In genomic region chr13:22020901-22021339, GRCm38 (mm10) we compare ENCODE assay signal across 8 mouse cellular contexts. TPM values are rescaled to one million over a fixed set of nuclear protein-coding genes. Genes with fewer than 3 reads are reported as not detected.
DNase-seq lines count a peak whose midpoint lies in the region; ATAC-seq and TF ChIP-seq lines count a peak whose summit lies in the region.

No protein-coding gene starts in this region.

- ATAC-seq in erythroid progenitor cell, adult 5-6 weeks (replicated peaks; ENCODE audit: low FRiP score, poor library complexity, severe bottlenecking) = peak; percentile 40
- ATAC-seq in heart, postnatal 0 days (ENCODE audit: insufficient read depth, low read depth) = peak; percentile 72

- H3K9ac ChIP-seq in heart, postnatal 0 days (replicated peaks; ENCODE audit: low read depth, low read length) = peak overlapping the region; percentile 52; the same call in 1 of the 2 replicates

- peak overlapping the region; percentile 46 for H3K4me3 ChIP-seq in left cerebral cortex, adult 2 months
- peak overlapping the region; percentile 62 for H3K4me3 ChIP-seq in heart, postnatal 0 days (ENCODE audit: low read depth, low read length)

- H3K27me3 ChIP-seq in heart, postnatal 0 days (ENCODE audit: control insufficient read depth, insufficient read depth, low read length) = 0 out of 2 replicates have a peak, but pooled peaks cover 7% of the 10 kb centered on the region

- no peak for DNase-seq in left cerebral cortex, adult 2 months (ENCODE audit: extremely low spot score in 1 of 2, low spot score in 2 of 2)
- DNase-seq in left cerebral cortex, postnatal 10 days (ENCODE audit: extremely low spot score in 1 of 2, low spot score in 2 of 2) = no peak
- DNase-seq in adipocyte (ENCODE audit: low spot score) = peak; percentile 67
- no peak for DNase-seq in heart, postnatal 0 days (ENCODE audit: low spot score)
- DNase-seq in kidney, postnatal 10 days = peak; percentile 75
- DNase-seq in lung, postnatal 36 days = peak; percentile 86
- DNase-seq in spleen, adult 12 weeks (ENCODE audit: low spot score) = peak; percentile 63

- WGBS in heart, postnatal 0 days = under 1% methylated on average over 8 of the region's 8 CpGs

- intact Hi-C loops in left cerebral cortex, adult 2 months (cut with DNase I) = loop anchor here (5.0 to 10.0 kb wide), 2 partner anchors 104 to 166 kb away; no protein-coding TSS in a partner anchor
- intact Hi-C loops in left cerebral cortex, postnatal 10 days (cut with DNase I) = loop anchor here (5.0 to 10.0 kb wide), 3 partner anchors 89 to 1414 kb away; partner anchors contain the start of genes Hist1h2ai, Hist1h2bl and Hist1h3h

- H3K4me1 ChIP-seq in heart, postnatal 0 days (ENCODE audit: control insufficient read depth, insufficient read depth) = 0 out of 2 replicates have a peak, but pooled peaks cover 2% of the 10 kb centered on the region

- H3K9me3 ChIP-seq in heart, postnatal 0 days (replicated peaks; ENCODE audit: control insufficient read depth, low read length) = no peaks in the 10 kb centered on the region

- no peak for TF ChIP-seq EP300 in heart, postnatal 0 days (IDR thresholded peaks at IDR 0.05; ENCODE audit: low read depth)

- H3K36me3 ChIP-seq in heart, postnatal 0 days (replicated peaks; ENCODE audit: control insufficient read depth, insufficient read depth, low read length) = no peaks in the 10 kb centered on the region

- TF ChIP-seq CTCF in left cerebral cortex, adult 2 months (IDR thresholded peaks at IDR 0.05) = no peak
- no peak for TF ChIP-seq CTCF in heart, postnatal 0 days (IDR thresholded peaks at IDR 0.05; ENCODE audit: low read depth)

- peak overlapping the region; percentile 93 for H3K4me2 ChIP-seq in heart, postnatal 0 days (ENCODE audit: low read depth, low read length)

- no peak overlapping the region for H3K27ac ChIP-seq in left cerebral cortex, adult 2 months
- peak overlapping the region; percentile 55 for H3K27ac ChIP-seq in heart, postnatal 0 days (ENCODE audit: low read depth)

RNA-seq across cellular contexts. Expression of gene Prss16, which starts 11.4 kb away (rescaled TPM):
- total RNA-seq in left cerebral cortex, adult 2 months (2021) = 1 to 10 TPM in 1 of 2 experiments, under 1 TPM in 1; 0.57 to 1.1 TPM
- under 1 TPM in 1 of 2 experiments, not detected in 1; 0.55 TPM for total RNA-seq in left cerebral cortex, postnatal 10 days (2021)
- total RNA-seq in erythroid progenitor cell, adult 5-6 weeks (2015; ENCODE audit: low replicate concordance) = 4.0 TPM in 1 of 2 replicates, not detected in the other
- not detected in 2 replicates for total RNA-seq in erythroid progenitor cell, adult 5-6 weeks (2017; ENCODE audit: low replicate concordance)
- 14.0 TPM in 1 of 2 replicates, not detected in the other for total RNA-seq in heart, postnatal 0 days (2014; rRNA removed; ENCODE audit: low replicate concordance)
- 0.05 and 0.14 TPM in 2 replicates for polyA plus RNA-seq in heart, postnatal 0 days (2015; fragmentation: Nextera tagmentation; extraction: Ambion mirVana)

RNA-seq across cellular contexts. Expression of gene Hist1h2ah, which starts 14.4 kb away (rescaled TPM):
- 10 to 100 TPM; 18.8 to 25.6 TPM for total RNA-seq in left cerebral cortex, adult 2 months (2021)
- 10 to 100 TPM; 37.9 to 54.9 TPM for total RNA-seq in left cerebral cortex, postnatal 10 days (2021)
- 4.6 TPM in 1 of 2 replicates, not detected in the other for total RNA-seq in erythroid progenitor cell, adult 5-6 weeks (2015; ENCODE audit: low replicate concordance)
- 2,615 and 4,600 TPM in 2 replicates for total RNA-seq in erythroid progenitor cell, adult 5-6 weeks (2017; ENCODE audit: low replicate concordance)
- total RNA-seq in heart, postnatal 0 days (2014; rRNA removed; ENCODE audit: low replicate concordance) = 48.9 and 128 TPM in 2 replicates
- polyA plus RNA-seq in heart, postnatal 0 days (2015; fragmentation: Nextera tagmentation; extraction: Ambion mirVana) = 1.9 TPM in 1 of 2 replicates, not detected in the other

RNA-seq across cellular contexts. Expression of gene Hist1h2bk, which starts 14.8 kb away (rescaled TPM):
- total RNA-seq in left cerebral cortex, adult 2 months (2021) = 10 to 100 TPM; 12.2 to 13.5 TPM
- 10 to 100 TPM; 38.0 to 50.2 TPM for total RNA-seq in left cerebral cortex, postnatal 10 days (2021)
- 206 and 707 TPM in 2 replicates for total RNA-seq in erythroid progenitor cell, adult 5-6 weeks (2015; ENCODE audit: low replicate concordance)
- total RNA-seq in erythroid progenitor cell, adult 5-6 weeks (2017; ENCODE audit: low replicate concordance) = 2,593 and 2,906 TPM in 2 replicates
- 563 and 573 TPM in 2 replicates for total RNA-seq in heart, postnatal 0 days (2014; rRNA removed; ENCODE audit: low replicate concordance)
- polyA plus RNA-seq in heart, postnatal 0 days (2015; fragmentation: Nextera tagmentation; extraction: Ambion mirVana) = 0.34 TPM in 1 of 2 replicates, not detected in the other

RNA-seq across cellular contexts. Expression of gene Hist1h4i, which starts 20.2 kb away (rescaled TPM):
- total RNA-seq in left cerebral cortex, adult 2 months (2021) = 10 to 100 TPM; 58.2 to 75.2 TPM
- 10 to 100 TPM; 45.9 to 47.6 TPM for total RNA-seq in left cerebral cortex, postnatal 10 days (2021)
- 116 and 173 TPM in 2 replicates for total RNA-seq in erythroid progenitor cell, adult 5-6 weeks (2015; ENCODE audit: low replicate concordance)
- 364 and 489 TPM in 2 replicates for total RNA-seq in erythroid progenitor cell, adult 5-6 weeks (2017; ENCODE audit: low replicate concordance)
- total RNA-seq in heart, postnatal 0 days (2014; rRNA removed; ENCODE audit: low replicate concordance) = 29.3 and 34.1 TPM in 2 replicates
- polyA plus RNA-seq in heart, postnatal 0 days (2015; fragmentation: Nextera tagmentation; extraction: Ambion mirVana) = 4.0 and 4.2 TPM in 2 replicates

RNA-seq across cellular contexts. Expression of gene Hist1h2ag, which starts 21.8 kb away (rescaled TPM):
- 1 to 10 TPM; 8.1 to 9.2 TPM for total RNA-seq in left cerebral cortex, adult 2 months (2021)
- total RNA-seq in left cerebral cortex, postnatal 10 days (2021) = 10 to 100 TPM; 26.2 to 28.0 TPM
- total RNA-seq in erythroid progenitor cell, adult 5-6 weeks (2015; ENCODE audit: low replicate concordance) = 142 and 172 TPM in 2 replicates
- total RNA-seq in erythroid progenitor cell, adult 5-6 weeks (2017; ENCODE audit: low replicate concordance) = 3,967 and 4,951 TPM in 2 replicates
- 658 and 1,026 TPM in 2 replicates for total RNA-seq in heart, postnatal 0 days (2014; rRNA removed; ENCODE audit: low replicate concordance)
- 7.6 and 7.9 TPM in 2 replicates for polyA plus RNA-seq in heart, postnatal 0 days (2015; fragmentation: Nextera tagmentation; extraction: Ambion mirVana)

Comparison
In these comparisons a context has a peak if more than half of its experiments do, and no peak if none do; other contexts are left out.
1. DNase-seq: peak in adipocyte (single experiment), kidney, postnatal 10 days (single experiment), lung, postnatal 36 days (single experiment) and spleen, adult 12 weeks (single experiment); none in left cerebral cortex, adult 2 months (0 of 2), left cerebral cortex, postnatal 10 days (0 of 2) and heart, postnatal 0 days (single experiment).
2. RNA of gene Hist1h2bk, which starts 14.8 kb away (total RNA-seq): 206 to 2,906 TPM in erythroid progenitor cell, adult 5-6 weeks and 563 to 573 TPM in heart, postnatal 0 days; 38.0 to 50.2 TPM in left cerebral cortex, postnatal 10 days and 12.2 to 13.5 TPM in left cerebral cortex, adult 2 months; every median in the first group is over 4 times any median in the second.